Mouse (Mus musculus) olfactory bulb, adult 2 months (tissue): Measurements from ENCODE around the gene Rassf8.

Experiments
- CTCF ChIP-seq: fragments of 200-500 bp; IDR thresholded peaks from 2 replicates; pipeline ENCODE4 v1.5.1; 2012; ENCODE audit warnings: low read depth, mild to moderate bottlenecking, low read length, moderate library complexity; ENCODE audit not compliant: insufficient read depth
- POLR2A ChIP-seq: fragments of 200-500 bp; IDR thresholded peaks from 2 replicates; pipeline ENCODE4 v1.6.1; 2012; ENCODE audit warnings: mild to moderate bottlenecking, low read depth, low read length, moderate library complexity; ENCODE audit not compliant: insufficient read depth

GRCm38 (mm10) chr6:145709956-145710720 is 36.4 kb upstream of the Rassf8 start:
- TF ChIP-seq CTCF (no peak), POLR2A (no peak)
